Mouse (Mus musculus): ENCODE data around the gene Nans. TPM values are rescaled to one million over a fixed set of nuclear protein-coding genes. Genes with fewer than 3 reads are reported as not detected.

The Nans gene
- polyA plus RNA-seq, 1 experiment from 2014 or later, result 63.1 TPM

DNA sequence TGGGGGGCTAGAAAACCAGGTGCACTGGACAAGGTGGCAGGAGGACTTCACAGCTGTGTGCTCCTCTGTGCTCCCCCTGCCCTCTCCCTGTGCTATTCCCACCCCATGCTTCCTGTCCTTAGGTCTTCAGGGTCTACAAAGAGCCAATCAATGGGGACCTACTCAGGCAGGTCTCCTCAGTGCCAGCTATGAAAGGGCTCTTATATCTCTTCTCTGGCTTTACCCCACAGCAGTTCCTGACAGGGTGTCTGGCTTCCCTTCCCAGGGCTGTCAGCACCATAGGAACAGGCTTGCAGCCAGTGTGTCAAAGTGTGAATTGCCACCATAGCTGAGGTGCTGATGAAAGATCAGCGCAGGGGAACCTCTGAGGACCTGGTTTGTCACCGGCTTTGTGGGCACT lies 31.4 kb downstream of the Nans start:
- no peak overlapping the region for H3K4me3 ChIP-seq
- no peaks in the 10 kb centered on the region for H3K36me3 ChIP-seq
- H3K9me3 ChIP-seq, result 0 out of 2 replicates have a peak, but pooled peaks cover 5% of the 10 kb centered on the region
- peaks cover 20% of the 10 kb centered on the region for H3K4me1 ChIP-seq
- WGBS, result 20% methylated on average over 2 of the region's 2 CpGs
- H3K9ac ChIP-seq, result no peak overlapping the region
- no peak for ATAC-seq (ENCODE audit: extremely low read depth, insufficient number of reproducible peaks, low FRiP score, low TSS enrichment)
- H3K27me3 ChIP-seq (replicated peaks), result peaks cover 49% of the 10 kb centered on the region
- peak overlapping the region; percentile 34 for H3K4me2 ChIP-seq
- 0 out of 2 replicates have a peak overlapping the region, but pooled peaks have one; percentile 12 for H3K27ac ChIP-seq (replicated peaks)

- no peak for ATAC-seq (ENCODE audit: extremely low read depth, insufficient number of reproducible peaks, low FRiP score, low TSS enrichment)
- Histone ChIP-seq H3K36me3 (no peaks in the 10 kb centered on the region), H3K9ac (no peak overlapping the region), H3K27me3 (replicated peaks) (peaks cover 52% of the 10 kb centered on the region), H3K27ac (replicated peaks) (no peak overlapping the region), H3K4me1 (peaks cover 20% of the 10 kb centered on the region), H3K9me3 (0 out of 2 replicates have a peak, but pooled peaks cover 5% of the 10 kb centered on the region), H3K4me3 (no peak overlapping the region), H3K4me2 (no peak overlapping the region)
- WGBS, result 36% methylated on average over 10 of the region's 10 CpGs
These were observed 32.4 kb downstream of the Nans start for GRCm38 (mm10) chr4:46521457-46521856.

DNA sequence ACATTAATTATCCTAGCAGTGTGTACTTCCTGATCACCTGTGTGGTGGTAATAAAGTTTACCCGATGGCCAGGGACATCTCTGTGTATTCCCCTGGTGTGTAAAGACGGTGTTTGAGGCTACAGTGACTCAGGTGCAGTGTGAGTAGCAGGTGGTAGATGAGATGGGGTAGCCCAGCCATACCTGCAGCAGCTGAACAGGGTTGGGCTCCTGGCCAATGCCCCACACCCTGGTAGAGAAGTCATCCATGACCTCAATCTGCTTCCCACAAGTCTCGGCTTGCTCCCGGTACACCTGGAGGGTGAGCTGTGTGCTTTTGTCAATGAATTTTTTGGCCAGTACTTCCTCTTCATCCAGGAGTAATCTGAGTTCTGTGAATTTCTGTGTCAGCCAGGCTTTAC lies 34.3 kb downstream of the Nans start:
- 75% methylated on average over 4 of the region's 4 CpGs for WGBS

DNA sequence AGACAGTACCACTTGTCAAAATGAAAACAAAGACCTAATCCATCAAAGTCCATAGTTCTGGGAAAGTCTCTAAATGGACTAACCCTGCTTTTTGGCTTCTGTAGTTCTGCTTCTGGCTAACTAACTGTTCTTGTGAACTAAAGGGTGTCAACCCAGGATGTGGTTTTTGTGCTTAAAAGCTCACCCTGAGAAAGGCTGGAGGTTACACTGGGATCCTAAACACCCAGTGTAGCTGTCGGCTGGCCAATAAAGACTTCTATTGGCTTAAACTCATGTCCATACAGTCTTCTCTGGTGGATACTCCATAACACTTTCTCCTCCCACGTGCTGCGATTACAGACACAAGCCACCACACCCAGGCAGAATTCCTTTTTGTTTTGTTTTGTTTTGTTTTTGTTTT lies 37.2 kb downstream of the Nans start:
- H3K9me3 ChIP-seq, result 0 out of 2 replicates have a peak, but pooled peaks cover 4% of the 10 kb centered on the region
- H3K27ac ChIP-seq (replicated peaks), result no peak overlapping the region
- ATAC-seq (ENCODE audit: extremely low read depth, insufficient number of reproducible peaks, low FRiP score, low TSS enrichment), result no peak
- no peak overlapping the region for H3K4me3 ChIP-seq
- H3K4me1 ChIP-seq, result peaks cover 9% of the 10 kb centered on the region
- no peaks in the 10 kb centered on the region for H3K36me3 ChIP-seq
- H3K9ac ChIP-seq, result no peak overlapping the region
- H3K27me3 ChIP-seq (replicated peaks), result peaks cover 73% of the 10 kb centered on the region
- H3K4me2 ChIP-seq, result no peak overlapping the region
- WGBS, result 76% methylated on average over 3 of the region's 3 CpGs

More for the DNA sequence above, 34.3 kb downstream of the Nans start:
- Histone ChIP-seq H3K4me3 (no peak overlapping the region), H3K9ac (no peak overlapping the region), H3K27ac (replicated peaks) (no peak overlapping the region), H3K27me3 (replicated peaks) (peaks cover 58% of the 10 kb centered on the region), H3K9me3 (0 out of 2 replicates have a peak, but pooled peaks cover 5% of the 10 kb centered on the region), H3K36me3 (no peaks in the 10 kb centered on the region), H3K4me2 (no peak overlapping the region), H3K4me1 (peaks cover 26% of the 10 kb centered on the region)
- no peak for ATAC-seq (ENCODE audit: extremely low read depth, insufficient number of reproducible peaks, low FRiP score, low TSS enrichment)

DNA sequence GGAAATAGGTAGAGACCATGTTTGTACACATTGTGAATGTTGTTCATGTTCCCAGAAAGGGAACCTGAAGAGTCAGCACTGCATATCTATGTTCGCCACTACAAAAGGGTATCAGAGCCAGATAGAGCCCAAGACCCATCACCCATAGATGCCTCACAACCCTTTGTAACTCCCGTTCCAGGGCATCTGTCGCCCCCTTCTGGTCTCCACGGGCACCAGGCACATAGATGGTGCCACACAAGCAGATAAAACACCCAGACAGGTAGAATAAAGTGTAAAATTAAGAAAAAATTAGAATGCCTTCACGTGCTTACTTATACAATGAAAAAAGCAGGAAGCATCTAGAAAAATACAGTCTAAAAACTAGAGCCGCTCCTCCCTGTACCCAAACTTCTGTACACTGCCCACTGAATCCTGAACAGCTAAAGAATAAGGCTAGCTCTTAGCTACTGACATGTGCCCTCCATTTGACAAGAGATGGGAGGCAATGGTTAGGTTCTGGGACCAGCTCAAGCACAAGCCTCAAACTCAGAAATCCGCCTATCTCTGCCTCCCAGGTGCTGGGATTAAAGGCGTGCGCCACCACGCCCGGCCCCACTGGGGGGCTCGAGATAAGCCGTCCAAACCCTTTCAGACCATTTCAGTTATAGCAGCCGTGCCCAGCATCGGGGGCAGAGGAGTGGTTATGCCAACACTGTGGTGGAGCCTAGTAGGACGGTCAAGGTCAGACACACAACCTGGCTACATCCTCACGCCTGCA lies 37.9 kb downstream of the Nans start:
- ATAC-seq (ENCODE audit: extremely low read depth, insufficient number of reproducible peaks, low FRiP score, low TSS enrichment), result peak; percentile 55
- Histone ChIP-seq H3K4me2 (peak overlapping the region; percentile 82), H3K27ac (replicated peaks) (peak overlapping the region; percentile 45; the same call in 1 of the 2 replicates), H3K9ac (peak overlapping the region; percentile 81), H3K4me1 (peaks cover 6% of the 10 kb centered on the region), H3K27me3 (replicated peaks) (peaks cover 78% of the 10 kb centered on the region), H3K4me3 (peak overlapping the region; percentile 50), H3K36me3 (no peaks in the 10 kb centered on the region), H3K9me3 (no peaks in the 10 kb centered on the region)
- 18% methylated on average over 17 of the region's 17 CpGs for WGBS

DNA sequence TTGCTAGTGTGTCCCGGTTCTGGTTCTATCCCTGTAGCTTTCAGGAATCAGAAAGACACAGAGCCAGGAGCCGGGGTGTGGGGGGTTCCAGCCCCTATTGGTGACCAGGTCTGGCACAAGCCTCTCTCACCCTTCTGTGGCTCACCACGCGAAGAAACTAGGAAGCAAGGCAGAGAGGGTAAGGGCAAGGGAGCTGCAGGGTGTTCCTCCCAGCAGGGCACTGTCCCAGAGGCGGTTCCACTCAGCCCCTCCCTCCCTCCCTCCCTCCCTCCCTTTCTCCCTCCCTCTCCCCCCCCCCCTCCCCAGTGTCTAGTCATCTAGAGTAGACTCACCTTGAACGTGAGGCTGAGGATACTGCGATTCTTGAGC lies 38.5 kb downstream of the Nans start:
- peak; percentile 67 for ATAC-seq (ENCODE audit: extremely low read depth, insufficient number of reproducible peaks, low FRiP score, low TSS enrichment)
- H3K27me3 ChIP-seq (replicated peaks), result peaks cover 78% of the 10 kb centered on the region
- peak overlapping the region; percentile 81 for H3K9ac ChIP-seq
- H3K4me2 ChIP-seq, result peak overlapping the region; percentile 82
- peak overlapping the region; percentile 50 for H3K4me3 ChIP-seq
- no peaks in the 10 kb centered on the region for H3K9me3 ChIP-seq
- H3K36me3 ChIP-seq, result no peaks in the 10 kb centered on the region
- WGBS, result 1% methylated on average over 7 of the region's 7 CpGs
- H3K4me1 ChIP-seq, result peaks cover 6% of the 10 kb centered on the region
- peak overlapping the region; percentile 45; the same call in 1 of the 2 replicates for H3K27ac ChIP-seq (replicated peaks)

- Histone ChIP-seq H3K9ac (no peak overlapping the region), H3K4me3 (no peak overlapping the region), H3K4me1 (peaks cover 13% of the 10 kb centered on the region), H3K36me3 (no peaks in the 10 kb centered on the region), H3K27me3 (replicated peaks) (peaks cover 79% of the 10 kb centered on the region), H3K9me3 (no peaks in the 10 kb centered on the region), H3K27ac (replicated peaks) (no peak overlapping the region), H3K4me2 (no peak overlapping the region)
- ATAC-seq (ENCODE audit: extremely low read depth, insufficient number of reproducible peaks, low FRiP score, low TSS enrichment), result no peak
- 58% methylated on average over 7 of the region's 7 CpGs for WGBS
These were observed 40.7 kb downstream of the Nans start for GRCm38 (mm10) chr4:46529722-46530121.

GRCm38 (mm10) chr4:46532511-46532910 lies 43.5 kb downstream of the Nans start:
- no peak overlapping the region for H3K4me2 ChIP-seq
- peaks cover 25% of the 10 kb centered on the region for H3K4me1 ChIP-seq
- H3K9me3 ChIP-seq, result no peaks in the 10 kb centered on the region
- no peak overlapping the region for H3K9ac ChIP-seq
- ATAC-seq (ENCODE audit: extremely low read depth, insufficient number of reproducible peaks, low FRiP score, low TSS enrichment), result no peak
- no peak overlapping the region for H3K27ac ChIP-seq (replicated peaks)
- WGBS, result 70% methylated on average over 2 of the region's 2 CpGs
- H3K36me3 ChIP-seq, result no peaks in the 10 kb centered on the region
- H3K27me3 ChIP-seq (replicated peaks), result peaks cover 91% of the 10 kb centered on the region
- no peak overlapping the region for H3K4me3 ChIP-seq

DNA sequence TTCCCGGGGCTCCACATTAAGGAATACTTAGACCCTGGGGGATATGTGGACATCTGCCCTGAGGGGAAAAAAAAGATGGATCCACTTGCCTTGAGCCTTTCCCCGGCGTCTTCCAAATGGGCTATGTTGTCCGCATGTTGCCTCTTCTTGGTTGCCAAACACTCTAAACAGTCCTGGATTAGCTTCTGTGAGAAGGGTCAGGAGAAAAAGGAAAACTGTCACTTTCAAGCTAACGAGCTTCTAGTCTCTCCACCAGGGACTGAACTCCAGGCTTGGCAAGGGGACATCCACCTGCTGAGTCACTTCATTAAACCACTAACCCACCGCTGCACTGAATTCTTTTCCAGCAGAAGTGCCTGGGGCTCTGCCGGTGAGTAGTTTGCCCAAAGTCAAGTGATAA lies 43.9 kb downstream of the Nans start:
- Histone ChIP-seq H3K27ac (replicated peaks) (no peak overlapping the region), H3K27me3 (replicated peaks) (peaks cover 95% of the 10 kb centered on the region), H3K36me3 (no peaks in the 10 kb centered on the region), H3K4me3 (no peak overlapping the region), H3K9ac (no peak overlapping the region), H3K4me2 (no peak overlapping the region), H3K4me1 (peaks cover 24% of the 10 kb centered on the region), H3K9me3 (no peaks in the 10 kb centered on the region)
- no peak for ATAC-seq (ENCODE audit: extremely low read depth, insufficient number of reproducible peaks, low FRiP score, low TSS enrichment)
- WGBS, result 69% methylated on average over 7 of the region's 7 CpGs

GRCm38 (mm10) chr4:46533934-46534720 lies 45.1 kb downstream of the Nans start:
- Histone ChIP-seq H3K36me3 (no peaks in the 10 kb centered on the region), H3K9me3 (no peaks in the 10 kb centered on the region), H3K4me3 (peak overlapping the region; percentile 65), H3K27me3 (replicated peaks) (peaks cover 98% of the 10 kb centered on the region), H3K9ac (peak overlapping the region; percentile 67), H3K27ac (replicated peaks) (no peak overlapping the region), H3K4me1 (peaks cover 24% of the 10 kb centered on the region), H3K4me2 (peak overlapping the region; percentile 91)
- WGBS, result 8% methylated on average over 29 of the region's 29 CpGs
- ATAC-seq (ENCODE audit: extremely low read depth, insufficient number of reproducible peaks, low FRiP score, low TSS enrichment), result no peak

- peak overlapping the region; percentile 76 for H3K9ac ChIP-seq
- H3K4me1 ChIP-seq, result peaks cover 24% of the 10 kb centered on the region
- WGBS, result 5% methylated on average over 16 of the region's 16 CpGs
- ATAC-seq (ENCODE audit: extremely low read depth, insufficient number of reproducible peaks, low FRiP score, low TSS enrichment), result no peak
- no peaks in the 10 kb centered on the region for H3K9me3 ChIP-seq
- H3K27ac ChIP-seq (replicated peaks), result no peak overlapping the region
- peak overlapping the region; percentile 91 for H3K4me2 ChIP-seq
- H3K4me3 ChIP-seq, result peak overlapping the region; percentile 65
- H3K36me3 ChIP-seq, result no peaks in the 10 kb centered on the region
- H3K27me3 ChIP-seq (replicated peaks), result peaks cover 100% of the 10 kb centered on the region
These were observed 46.2 kb downstream of the Nans start for GRCm38 (mm10) chr4:46535094-46535830.

All from heart, embryonic 13.5 days (tissue).